Mouse (Mus musculus) spleen, adult 2 months (tissue): ENCODE data around the gene Rab3gap2. TPM values are rescaled to one million over a fixed set of nuclear protein-coding genes. Genes with fewer than 3 reads are reported as not detected.

ENCODE experiments used
- DNase-seq, 2 experiments: peaks; one replicate each; pipeline versions ENCODE4 v3.0.0 to v3.0.0-alpha.2; 2012 to 2021; ENCODE audit warnings: low spot score in 2 of 2, low read depth in 1 of 2
- H3K27ac ChIP-seq: fragments of 200-500 bp; 2 replicates; pipeline ENCODE4 v1.5.1; 2012; ENCODE audit warnings: low read length, inconsistent platforms; ENCODE audit not compliant: insufficient read depth
- H3K27me3 ChIP-seq: fragments of 200-500 bp; 2 replicates; pipeline ENCODE4 v1.6.1; 2012; ENCODE audit warnings: mild to moderate bottlenecking, moderate library complexity, low read length, inconsistent platforms; ENCODE audit not compliant: control insufficient read depth, insufficient read depth
- H3K36me3 ChIP-seq: fragments of 200-500 bp; 2 replicates; pipeline ENCODE4 v1.6.1; 2012; ENCODE audit warnings: mild to moderate bottlenecking, low read length, inconsistent platforms; ENCODE audit not compliant: control insufficient read depth, insufficient read depth
- H3K4me1 ChIP-seq: fragments of 200-500 bp; 2 replicates; pipeline ENCODE4 v1.6.1; 2011; ENCODE audit warnings: inconsistent platforms; ENCODE audit not compliant: control insufficient read depth, insufficient read depth, insufficient read length
- H3K4me3 ChIP-seq: fragments of 200-500 bp; 2 replicates; pipeline ENCODE4 v1.5.1; 2011; ENCODE audit warnings: mild to moderate bottlenecking, inconsistent platforms; ENCODE audit not compliant: insufficient read depth, insufficient read length; ENCODE audit errors: extremely low read depth
- CTCF ChIP-seq: fragments of 200-500 bp; IDR thresholded peaks from 2 replicates; pipeline ENCODE4 v1.5.1; 2011; ENCODE audit warnings: mild to moderate bottlenecking, inconsistent platforms; ENCODE audit not compliant: insufficient read depth, insufficient read length, insufficient replicate concordance; ENCODE audit errors: extremely low read depth
- POLR2A ChIP-seq: fragments of 200-500 bp; IDR thresholded peaks from 2 replicates; pipeline ENCODE4 v1.6.1; 2011; ENCODE audit warnings: low read depth, low read length, inconsistent platforms
- WGBS: fragments of 180-500 bp; shearing (Covaris S2); methylation state at CpG from one replicate; pipeline ENCODE4 v1.1.7; 2018; 5-methylcytosine and 5-hydroxymethylcytosine counted together
- polyA plus RNA-seq: library from polyadenylated mRNA; depleted of rRNA; stranded (reverse); fragments of >200 nt; gene quantifications from 2 replicates; pipeline ENCODE4 v1.2.3, GENCODE M21; 2012

The Rab3gap2 gene
- polyA plus RNA-seq, 1 experiment = 17.1 TPM

GRCm38 (mm10) chr1:185243013-185243412 lies 39.1 kb downstream of the Rab3gap2 start:
- no peak overlapping the region for H3K4me3 ChIP-seq
- no peaks in the 10 kb centered on the region for H3K27me3 ChIP-seq
- no peak for TF ChIP-seq POLR2A
- TF ChIP-seq CTCF = no peak
- DNase-seq = no peak
- H3K4me1 ChIP-seq = no peaks in the 10 kb centered on the region
- H3K27ac ChIP-seq = no peak overlapping the region
- 95% methylated on average over 8 of the region's 8 CpGs for WGBS
- peaks cover 27% of the 10 kb centered on the region for H3K36me3 ChIP-seq

DNA sequence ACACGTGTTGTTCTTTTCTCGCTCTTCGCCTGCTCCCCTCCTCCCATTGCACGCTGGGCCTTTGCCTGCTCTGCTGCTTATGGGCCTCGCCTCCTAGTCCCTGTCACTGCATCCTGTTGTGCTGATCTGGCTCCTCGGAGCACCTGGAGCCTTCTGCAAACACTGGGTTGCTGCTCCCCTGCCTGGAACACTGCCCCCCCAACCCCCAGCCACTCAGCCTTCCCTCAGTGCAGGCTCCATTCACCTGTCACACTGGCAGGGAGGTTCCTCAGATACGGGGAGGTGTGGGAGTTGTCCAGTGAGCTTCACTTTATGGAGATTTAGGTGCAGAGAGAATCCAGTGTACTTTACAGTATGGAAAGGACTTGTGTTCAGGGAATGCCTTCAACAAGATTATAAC lies 41.5 kb downstream of the Rab3gap2 start:
- peaks cover 25% of the 10 kb centered on the region for H3K36me3 ChIP-seq
- no peak overlapping the region for H3K27ac ChIP-seq
- DNase-seq = no peak
- TF ChIP-seq CTCF (no peak), POLR2A (no peak)
- WGBS = 90% methylated on average over 7 of the region's 7 CpGs
- no peaks in the 10 kb centered on the region for H3K27me3 ChIP-seq
- H3K4me3 ChIP-seq = no peak overlapping the region
- H3K4me1 ChIP-seq = no peaks in the 10 kb centered on the region

DNA sequence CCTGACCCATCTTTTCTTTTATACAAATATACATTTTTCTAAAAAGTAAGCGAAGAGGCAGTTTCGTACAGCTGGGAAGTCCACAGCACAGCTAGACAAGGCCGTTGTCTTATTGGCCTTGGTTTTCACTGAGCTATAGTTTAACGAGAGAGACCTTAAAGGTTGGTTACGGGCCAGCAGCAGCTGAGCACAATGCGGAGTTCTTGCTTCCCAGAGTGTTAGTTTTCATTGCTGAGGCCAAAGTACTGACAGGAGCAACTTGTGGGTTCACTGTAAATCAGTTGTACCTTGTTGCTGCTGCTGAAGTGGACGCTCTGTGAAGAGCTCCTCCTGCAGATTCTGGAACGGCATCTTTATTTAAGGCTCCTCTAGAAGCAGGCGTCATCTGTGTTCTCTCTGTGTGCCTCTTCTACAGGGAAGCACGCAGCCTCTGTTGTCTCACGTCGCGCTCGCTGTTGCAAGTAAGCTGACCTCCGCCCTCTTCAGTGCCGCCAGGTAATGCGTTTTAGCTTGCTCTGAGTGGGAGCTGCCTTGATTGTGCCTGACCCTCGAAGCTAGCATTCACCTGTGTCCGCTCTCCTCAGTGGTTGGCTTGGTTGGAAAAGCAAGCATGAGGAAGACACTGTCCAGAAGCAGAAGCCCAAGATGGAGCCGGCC lies 43.6 kb downstream of the Rab3gap2 start:
- no peaks in the 10 kb centered on the region for H3K27me3 ChIP-seq
- no peaks in the 10 kb centered on the region for H3K4me1 ChIP-seq
- 96% methylated on average over 20 of the region's 20 CpGs for WGBS
- no peak overlapping the region for H3K4me3 ChIP-seq
- peaks cover 31% of the 10 kb centered on the region for H3K36me3 ChIP-seq
- no peak overlapping the region for H3K27ac ChIP-seq
- DNase-seq = no peak
- TF ChIP-seq CTCF = no peak
- TF ChIP-seq POLR2A = no peak

GRCm38 (mm10) chr1:185248728-185249127 lies 44.8 kb downstream of the Rab3gap2 start:
- H3K27me3 ChIP-seq = no peaks in the 10 kb centered on the region
- peaks cover 37% of the 10 kb centered on the region for H3K36me3 ChIP-seq
- no peak for TF ChIP-seq POLR2A
- TF ChIP-seq CTCF = no peak
- whole genome bisulfite sequencing = 85% methylated on average over 8 of the region's 8 CpGs
- H3K4me3 ChIP-seq = no peak overlapping the region
- DNase-seq = no peak
- H3K27ac ChIP-seq = 0 out of 2 replicates have a peak overlapping the region, but pooled peaks have one; percentile 19
- H3K4me1 ChIP-seq = no peaks in the 10 kb centered on the region

- Histone ChIP-seq H3K36me3 (peaks cover 47% of the 10 kb centered on the region), H3K4me1 (no peaks in the 10 kb centered on the region), H3K27ac (no peak overlapping the region), H3K4me3 (no peak overlapping the region), H3K27me3 (no peaks in the 10 kb centered on the region)
- DNase-seq = no peak
- no peak for TF ChIP-seq POLR2A
- no peak for TF ChIP-seq CTCF
- 94% methylated on average over 3 of the region's 3 CpGs for WGBS
Measured at GRCm38 (mm10) chr1:185252351-185252750, 48.4 kb downstream of the Rab3gap2 start.

DNA sequence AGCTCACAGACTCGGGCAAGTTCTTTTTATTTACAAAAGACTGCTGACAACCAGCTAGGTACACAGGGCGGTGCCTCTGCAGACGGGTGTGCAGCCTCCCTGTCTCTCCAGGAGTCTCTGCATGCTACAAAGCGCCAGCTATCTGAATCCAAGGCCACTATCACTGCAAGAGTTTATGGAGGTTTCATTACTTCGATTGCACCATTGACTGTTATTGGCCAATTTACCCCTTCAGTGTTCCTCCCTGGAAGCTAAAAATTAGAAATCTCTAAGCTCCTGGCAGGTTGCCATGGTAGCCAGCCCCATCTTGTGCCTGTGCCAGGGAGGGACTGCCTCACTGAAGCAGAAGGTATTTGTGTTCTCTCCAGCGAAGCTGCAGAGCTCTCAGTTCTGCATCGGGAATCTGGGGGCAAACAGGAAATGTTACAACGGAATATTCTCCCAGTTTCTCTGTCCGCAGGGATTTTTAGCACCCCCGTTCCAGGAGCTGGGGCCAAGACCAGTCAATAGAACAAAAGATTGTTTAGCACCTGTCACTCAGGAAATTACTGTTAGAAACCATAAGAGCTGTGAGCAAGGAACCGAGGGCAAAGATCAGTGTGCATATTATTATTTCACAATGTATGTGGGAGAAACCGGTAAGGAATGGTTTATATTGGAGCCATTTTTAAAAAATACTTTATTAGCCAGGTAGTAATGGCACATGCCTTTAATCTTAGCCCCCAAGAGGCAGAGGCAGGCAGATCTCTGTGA lies 49.4 kb downstream of the Rab3gap2 start:
- H3K27me3 ChIP-seq = no peaks in the 10 kb centered on the region
- H3K4me3 ChIP-seq = no peak overlapping the region
- 86% methylated on average over 12 of the region's 12 CpGs for WGBS
- no peaks in the 10 kb centered on the region for H3K4me1 ChIP-seq
- H3K36me3 ChIP-seq = peaks cover 41% of the 10 kb centered on the region
- no peak for DNase-seq
- TF ChIP-seq CTCF (no peak), POLR2A (no peak)
- no peak overlapping the region for H3K27ac ChIP-seq

DNA sequence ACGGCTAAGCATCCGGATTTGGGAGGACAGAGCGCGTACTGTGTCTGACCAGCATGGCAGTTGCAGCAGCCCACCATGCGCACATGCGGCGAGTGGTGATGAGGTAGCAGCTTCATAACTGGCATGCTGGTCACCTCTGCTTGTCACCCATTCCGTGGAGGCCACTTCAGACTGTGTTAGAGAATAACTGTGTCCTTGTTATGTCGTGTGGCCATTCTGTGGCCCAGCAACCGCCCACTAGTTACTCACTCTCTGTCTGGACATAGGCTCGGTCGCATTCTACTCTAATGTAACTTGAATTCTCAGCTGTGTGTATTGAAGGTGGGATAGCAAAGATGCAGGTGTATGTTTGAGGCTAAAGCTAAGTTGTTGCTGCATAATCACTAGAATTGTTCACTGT lies 51.4 kb downstream of the Rab3gap2 start:
- WGBS = 97% methylated on average over 12 of the region's 12 CpGs
- Histone ChIP-seq H3K4me3 (no peak overlapping the region), H3K36me3 (peaks cover 40% of the 10 kb centered on the region), H3K4me1 (no peaks in the 10 kb centered on the region), H3K27me3 (no peaks in the 10 kb centered on the region), H3K27ac (no peak overlapping the region)
- DNase-seq = no peak
- TF ChIP-seq POLR2A (no peak), CTCF (no peak)
